Mouse (Mus musculus): Measurements from ENCODE around the gene Fam169b. TPM values are rescaled to one million over a fixed set of nuclear protein-coding genes. Genes with fewer than 3 reads are reported as not detected.
"Not testable (repeated sequence)": the region's sequence is repeated elsewhere in the genome, so short reads cannot be mapped to it uniquely, and the experiment has no call there.

The Fam169b gene
- polyA plus RNA-seq, 1 experiment from 2014 or later = 0.14 TPM

- whole genome bisulfite sequencing = 78% methylated on average over 6 of the region's 6 CpGs
- no peak overlapping the region for H3K4me2 ChIP-seq
- peaks cover 16% of the 10 kb centered on the region for H3K4me1 ChIP-seq
- no peak for ATAC-seq (ENCODE audit: low FRiP score)
- no peaks in the 10 kb centered on the region for H3K36me3 ChIP-seq
- H3K27me3 ChIP-seq (replicated peaks) = peaks cover 29% of the 10 kb centered on the region
- no peak overlapping the region for H3K4me3 ChIP-seq (replicated peaks)
- no peaks in the 10 kb centered on the region for H3K9me3 ChIP-seq (replicated peaks)
- no peak overlapping the region for H3K9ac ChIP-seq (replicated peaks)
- H3K27ac ChIP-seq (replicated peaks) = no peak overlapping the region
Observed at GRCm38 (mm10) chr7:68278908-68279307, 5.3 kb downstream of the Fam169b start.

GRCm38 (mm10) chr7:68279481-68279880 lies 5.8 kb downstream of the Fam169b start:
- Histone ChIP-seq H3K27me3 (replicated peaks) (peaks cover 27% of the 10 kb centered on the region), H3K4me2 (no peak overlapping the region), H3K4me1 (peaks cover 16% of the 10 kb centered on the region), H3K36me3 (no peaks in the 10 kb centered on the region), H3K9me3 (replicated peaks) (no peaks in the 10 kb centered on the region), H3K9ac (replicated peaks) (no peak overlapping the region), H3K27ac (replicated peaks) (no peak overlapping the region), H3K4me3 (replicated peaks) (no peak overlapping the region)
- WGBS = 91% methylated on average over 7 of the region's 7 CpGs
- ATAC-seq (ENCODE audit: low FRiP score) = no peak

DNA sequence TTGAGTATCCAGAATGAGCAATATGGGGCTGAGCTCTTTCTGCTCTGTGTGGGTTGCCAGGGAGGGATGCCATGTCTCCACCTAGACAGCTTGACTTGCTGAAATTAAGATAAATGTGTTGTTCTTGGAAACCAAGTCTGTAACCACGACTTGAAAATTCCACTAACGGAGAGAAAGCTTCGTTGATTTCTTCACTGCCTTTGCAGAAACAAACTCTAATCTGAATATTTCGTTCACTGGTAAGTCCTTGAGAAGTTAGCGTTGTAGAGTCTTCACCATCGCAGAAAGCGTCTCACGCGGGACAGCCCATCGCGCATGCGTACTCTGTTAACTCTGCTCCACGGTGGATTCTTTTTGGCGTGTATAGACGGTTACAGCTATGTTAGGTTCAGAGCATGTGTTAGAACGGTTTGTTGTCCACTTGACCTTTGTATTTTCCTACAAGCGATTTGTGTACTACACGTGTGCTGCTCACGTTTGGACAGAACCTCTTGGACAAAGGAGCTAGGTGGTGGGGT lies 6.8 kb downstream of the Fam169b start:
- no peak overlapping the region for H3K27ac ChIP-seq (replicated peaks)
- no peak for ATAC-seq (ENCODE audit: low FRiP score)
- H3K4me3 ChIP-seq (replicated peaks) = no peak overlapping the region
- H3K9ac ChIP-seq (replicated peaks) = no peak overlapping the region
- 92% methylated on average over 19 of the region's 19 CpGs for WGBS
- no peaks in the 10 kb centered on the region for H3K36me3 ChIP-seq
- no peaks in the 10 kb centered on the region for H3K9me3 ChIP-seq (replicated peaks)
- H3K4me1 ChIP-seq = peaks cover 16% of the 10 kb centered on the region
- no peak overlapping the region for H3K4me2 ChIP-seq
- peaks cover 22% of the 10 kb centered on the region for H3K27me3 ChIP-seq (replicated peaks)

GRCm38 (mm10) chr7:68281341-68281740 lies 7.7 kb downstream of the Fam169b start:
- no peak overlapping the region for H3K27ac ChIP-seq (replicated peaks)
- H3K9ac ChIP-seq (replicated peaks) = no peak overlapping the region
- H3K4me2 ChIP-seq = no peak overlapping the region
- 89% methylated on average over 5 of the region's 5 CpGs for WGBS
- H3K9me3 ChIP-seq (replicated peaks) = no peaks in the 10 kb centered on the region
- H3K27me3 ChIP-seq (replicated peaks) = peaks cover 15% of the 10 kb centered on the region; the same call in 1 of the 2 replicates
- H3K36me3 ChIP-seq = no peaks in the 10 kb centered on the region
- no peak for ATAC-seq (ENCODE audit: low FRiP score)
- no peak overlapping the region for H3K4me3 ChIP-seq (replicated peaks)
- H3K4me1 ChIP-seq = peaks cover 7% of the 10 kb centered on the region

DNA sequence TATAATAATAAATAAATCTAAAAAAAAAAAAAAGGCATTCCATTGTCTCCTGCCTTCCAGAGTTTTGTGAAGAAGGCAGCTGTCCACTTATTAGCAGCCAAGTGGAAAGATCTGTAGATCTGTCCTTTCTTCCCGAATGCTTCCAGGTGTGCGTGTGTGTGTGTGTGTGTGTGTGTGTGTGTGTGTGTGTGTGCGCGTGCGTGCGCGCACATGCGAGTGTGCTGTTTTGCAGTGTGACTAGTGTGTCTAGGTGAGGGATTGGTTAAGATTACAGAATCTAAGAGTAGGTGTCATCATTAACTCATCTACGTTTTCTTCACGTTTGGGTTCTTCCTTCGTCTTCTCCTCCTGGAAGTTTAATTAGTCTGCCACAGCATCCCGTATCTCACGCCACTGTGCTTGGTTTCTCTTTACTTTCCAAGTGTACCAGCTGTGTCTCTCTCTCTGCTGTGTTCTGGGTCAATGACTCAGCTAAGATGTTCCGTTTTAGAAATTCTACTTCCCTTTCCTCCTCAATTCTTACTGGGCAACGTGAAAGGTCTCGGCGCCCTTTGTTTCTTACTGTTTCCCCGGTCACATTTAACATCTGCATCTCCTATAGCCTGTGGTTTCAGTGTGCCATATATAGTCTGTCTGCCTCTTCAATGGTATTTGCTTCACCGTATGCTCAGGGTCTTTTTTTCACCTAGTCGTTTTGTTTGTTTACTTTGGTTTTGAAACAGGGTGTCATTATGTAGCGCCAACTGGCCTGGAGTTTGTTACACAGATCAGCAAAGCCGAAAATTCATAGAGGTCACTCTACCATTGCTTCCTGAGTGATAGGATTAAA lies 8.9 kb downstream of the Fam169b start:
- no peak overlapping the region for H3K27ac ChIP-seq (replicated peaks)
- no peak overlapping the region for H3K4me3 ChIP-seq (replicated peaks)
- no peaks in the 10 kb centered on the region for H3K9me3 ChIP-seq (replicated peaks)
- H3K9ac ChIP-seq (replicated peaks) = no peak overlapping the region
- no peaks in the 10 kb centered on the region for H3K36me3 ChIP-seq
- H3K4me2 ChIP-seq = no peak overlapping the region
- no peak for ATAC-seq (ENCODE audit: low FRiP score)
- 0 out of 2 replicates have a peak, but pooled peaks cover 6% of the 10 kb centered on the region for H3K27me3 ChIP-seq (replicated peaks)
- no peaks in the 10 kb centered on the region for H3K4me1 ChIP-seq
- 88% methylated on average over 22 of the region's 22 CpGs for WGBS

GRCm38 (mm10) chr7:68283133-68283520 lies 9.5 kb downstream of the Fam169b start:
- not testable (repeated sequence) for H3K36me3 ChIP-seq; H3K27ac ChIP-seq (replicated peaks); H3K4me3 ChIP-seq (replicated peaks); ATAC-seq (ENCODE audit: low FRiP score); H3K9ac ChIP-seq (replicated peaks); H3K27me3 ChIP-seq (replicated peaks); H3K4me2 ChIP-seq; H3K9me3 ChIP-seq (replicated peaks); H3K4me1 ChIP-seq
- WGBS = 87% methylated on average over 4 of the region's 4 CpGs

GRCm38 (mm10) chr7:68283776-68284175 lies 10.1 kb downstream of the Fam169b start:
- no peak overlapping the region for H3K9ac ChIP-seq (replicated peaks)
- no peaks in the 10 kb centered on the region for H3K27me3 ChIP-seq (replicated peaks)
- H3K4me2 ChIP-seq = no peak overlapping the region
- no peak for ATAC-seq (ENCODE audit: low FRiP score)
- H3K4me1 ChIP-seq = no peaks in the 10 kb centered on the region
- H3K9me3 ChIP-seq (replicated peaks) = no peaks in the 10 kb centered on the region
- no peak overlapping the region for H3K27ac ChIP-seq (replicated peaks)
- WGBS = 67% methylated on average over 7 of the region's 7 CpGs
- no peaks in the 10 kb centered on the region for H3K36me3 ChIP-seq
- no peak overlapping the region for H3K4me3 ChIP-seq (replicated peaks)

DNA sequence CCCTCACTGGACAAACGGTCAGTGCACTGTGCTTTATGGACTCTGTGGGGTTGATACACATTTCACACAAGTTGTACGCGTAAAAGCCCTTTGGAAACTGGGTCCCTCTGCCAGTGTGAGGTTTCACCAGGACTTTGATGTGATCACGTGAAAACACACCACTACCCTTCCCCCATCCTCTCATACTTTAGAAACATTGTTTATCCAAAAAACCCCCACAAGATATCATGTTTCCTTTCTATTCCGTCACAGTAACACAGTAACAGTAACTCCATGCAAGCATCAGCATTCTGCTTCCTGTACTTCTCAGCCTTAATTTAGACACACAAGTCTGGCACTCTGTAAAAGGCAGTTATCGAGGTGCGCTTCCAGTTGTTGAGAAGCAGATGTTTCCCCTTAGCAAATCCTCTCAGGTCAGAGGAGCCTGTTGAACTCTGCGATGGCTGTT lies 12.2 kb downstream of the Fam169b start:
- Histone ChIP-seq H3K9ac (replicated peaks) (no peak overlapping the region), H3K9me3 (replicated peaks) (no peaks in the 10 kb centered on the region), H3K36me3 (no peaks in the 10 kb centered on the region), H3K4me1 (no peaks in the 10 kb centered on the region), H3K27me3 (replicated peaks) (no peaks in the 10 kb centered on the region), H3K4me3 (replicated peaks) (no peak overlapping the region), H3K27ac (replicated peaks) (no peak overlapping the region), H3K4me2 (no peak overlapping the region)
- no peak for ATAC-seq (ENCODE audit: low FRiP score)
- WGBS = 81% methylated on average over 8 of the region's 8 CpGs

GRCm38 (mm10) chr7:68286526-68287481 lies 13.2 kb downstream of the Fam169b start:
- Histone ChIP-seq H3K36me3 (no peaks in the 10 kb centered on the region), H3K27me3 (replicated peaks) (no peaks in the 10 kb centered on the region), H3K9me3 (replicated peaks) (no peaks in the 10 kb centered on the region), H3K9ac (replicated peaks) (no peak overlapping the region), H3K4me2 (no peak overlapping the region), H3K27ac (replicated peaks) (no peak overlapping the region), H3K4me1 (no peaks in the 10 kb centered on the region), H3K4me3 (replicated peaks) (no peak overlapping the region)
- WGBS = 91% methylated on average over 24 of the region's 24 CpGs
- no peak for ATAC-seq (ENCODE audit: low FRiP score)

DNA sequence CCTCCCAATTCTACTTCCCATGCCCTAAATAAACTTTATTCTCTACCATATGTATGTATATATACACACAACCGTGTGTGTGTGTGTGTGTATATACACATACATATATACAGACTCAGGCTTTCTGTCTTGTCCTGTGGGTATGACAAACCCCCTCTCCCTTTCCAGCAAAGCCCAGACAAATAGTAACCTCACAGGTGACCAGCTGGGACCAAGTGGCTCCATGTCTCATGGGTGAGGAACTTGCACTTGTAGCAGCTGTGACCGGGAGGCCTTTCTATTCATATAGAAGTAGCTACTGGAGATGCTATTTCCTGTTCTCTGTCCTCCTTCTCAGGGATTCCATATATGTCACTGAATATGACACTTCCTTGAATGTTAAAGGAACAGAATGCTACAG lies 13.9 kb downstream of the Fam169b start:
- 92% methylated on average over 2 of the region's 2 CpGs for WGBS

GRCm38 (mm10) chr7:68288000-68288399 lies 14.4 kb downstream of the Fam169b start:
- not testable (repeated sequence) for H3K4me1 ChIP-seq; H3K4me2 ChIP-seq; ATAC-seq (ENCODE audit: low FRiP score); H3K27ac ChIP-seq (replicated peaks); H3K4me3 ChIP-seq (replicated peaks); H3K9ac ChIP-seq (replicated peaks); H3K9me3 ChIP-seq (replicated peaks); H3K27me3 ChIP-seq (replicated peaks); H3K36me3 ChIP-seq
- 94% methylated on average over 4 of the region's 4 CpGs for WGBS

More for the DNA sequence above, 13.9 kb downstream of the Fam169b start:
- no peaks in the 10 kb centered on the region for H3K27me3 ChIP-seq (replicated peaks)
- no peak overlapping the region for H3K4me3 ChIP-seq (replicated peaks)
- no peak overlapping the region for H3K27ac ChIP-seq (replicated peaks)
- H3K4me2 ChIP-seq = no peak overlapping the region
- no peak overlapping the region for H3K9ac ChIP-seq (replicated peaks)
- ATAC-seq (ENCODE audit: low FRiP score) = no peak
- H3K36me3 ChIP-seq = no peaks in the 10 kb centered on the region
- H3K9me3 ChIP-seq (replicated peaks) = no peaks in the 10 kb centered on the region
- H3K4me1 ChIP-seq = no peaks in the 10 kb centered on the region

All from neural tube, embryonic 15.5 days (tissue).